Mouse (Mus musculus) c-Kit-positive CD71-positive TER-119-positive erythroid progenitor cells, embryonic 14.5 days (primary cell): ENCODE results near the gene Cercam.
"Not testable (repeated sequence)": the region's sequence is repeated elsewhere in the genome, so short reads cannot be mapped to it uniquely, and the experiment has no call there.

ENCODE experiments used
- DNase-seq: peaks from one replicate; pipeline ENCODE4 v3.0.0-alpha.2; 2013; ENCODE audit warnings: low spot score

Gene Cercam

DNA sequence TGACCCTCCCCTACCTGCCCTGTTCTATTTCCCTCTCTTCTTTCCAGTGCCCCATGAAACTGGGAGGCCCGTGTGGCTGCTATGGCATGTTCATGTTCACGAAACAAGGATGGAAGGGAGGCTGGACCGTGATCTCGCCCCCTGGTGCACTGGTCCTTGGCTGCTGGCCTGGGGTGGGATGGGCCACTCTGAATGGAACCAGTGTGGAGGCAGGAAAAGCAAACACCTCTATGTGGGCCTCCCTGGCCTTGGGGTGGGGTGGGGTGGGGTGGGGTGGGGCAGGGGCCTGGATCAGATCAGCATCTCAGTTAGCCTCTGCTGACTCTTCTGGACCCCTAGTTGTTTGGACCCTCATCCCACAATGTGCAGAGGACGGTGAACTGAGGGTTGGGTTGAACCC is 15.2 kb upstream of the Cercam start:
- no peak for DNase-seq

DNA sequence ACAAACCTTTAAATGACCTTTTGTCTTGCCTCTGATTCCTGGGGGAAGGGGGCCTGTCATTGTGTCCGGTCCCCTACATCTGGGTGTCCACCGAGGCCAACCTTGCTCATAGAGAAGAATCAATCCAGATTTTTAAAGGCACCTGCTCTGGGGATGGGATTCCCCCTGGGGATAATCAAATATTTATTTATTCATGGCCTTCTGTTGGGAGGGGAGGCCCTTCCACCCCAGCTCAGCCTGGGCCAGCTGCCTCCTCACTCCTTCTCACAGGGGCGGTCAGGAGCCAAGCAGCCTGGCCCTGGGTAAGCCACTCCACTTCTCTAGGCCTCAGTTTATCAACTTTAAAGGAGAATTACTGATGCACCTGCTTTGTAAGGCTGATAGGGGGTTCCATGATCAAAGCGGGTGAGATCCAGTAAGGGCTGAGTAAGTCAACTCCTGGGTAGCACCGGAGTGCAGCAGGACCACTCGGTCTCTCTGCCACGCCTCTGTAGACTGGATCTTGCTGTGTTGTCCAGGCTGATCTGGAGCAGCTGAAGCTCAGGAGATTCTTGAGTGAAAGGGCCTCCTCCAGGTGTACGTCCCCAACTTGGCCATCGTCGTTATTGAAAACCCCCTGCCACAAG is 13.3 kb upstream of the Cercam start:
- DNase-seq, result no peak

DNA sequence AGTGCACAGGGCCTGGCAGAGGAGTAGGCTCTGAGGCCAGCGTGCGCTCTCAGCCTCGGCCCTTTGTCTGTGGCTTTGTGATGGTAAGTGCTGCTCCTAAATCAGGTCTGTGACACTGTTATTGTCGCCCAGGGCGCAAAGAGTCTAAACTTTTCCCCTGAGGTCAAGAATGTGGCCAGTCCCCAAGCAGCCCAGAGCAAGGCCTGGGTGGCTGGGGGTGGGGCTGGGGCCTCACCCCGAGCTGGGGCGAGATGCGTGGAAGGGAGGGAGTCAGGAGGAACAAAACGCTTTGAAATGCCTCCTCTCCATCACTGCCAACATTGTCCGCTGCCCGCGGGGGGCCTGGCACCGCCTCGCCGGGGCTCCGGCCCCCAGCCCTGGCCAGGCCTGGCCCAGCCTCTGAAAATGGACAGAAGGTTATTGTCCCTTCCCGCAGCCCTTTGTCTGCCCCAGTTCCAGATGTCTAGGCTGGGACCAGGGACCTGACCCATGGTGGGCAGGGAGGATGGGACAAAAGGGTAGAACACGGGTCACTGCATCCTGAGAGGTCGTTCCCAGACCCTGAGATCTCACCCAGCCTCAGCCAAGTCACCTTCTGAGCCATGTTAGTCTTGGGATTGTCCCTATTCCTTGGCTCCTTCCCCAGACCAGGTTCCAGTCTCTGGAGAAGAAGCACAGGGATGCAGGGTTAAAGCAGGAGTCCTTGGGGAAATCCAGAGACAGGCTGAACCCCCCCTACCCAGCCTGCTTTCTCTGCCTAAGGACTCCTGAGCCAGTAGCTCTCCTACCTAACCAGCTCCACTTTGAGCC is 12.3 kb upstream of the Cercam start:
- no peak for DNase-seq

DNA sequence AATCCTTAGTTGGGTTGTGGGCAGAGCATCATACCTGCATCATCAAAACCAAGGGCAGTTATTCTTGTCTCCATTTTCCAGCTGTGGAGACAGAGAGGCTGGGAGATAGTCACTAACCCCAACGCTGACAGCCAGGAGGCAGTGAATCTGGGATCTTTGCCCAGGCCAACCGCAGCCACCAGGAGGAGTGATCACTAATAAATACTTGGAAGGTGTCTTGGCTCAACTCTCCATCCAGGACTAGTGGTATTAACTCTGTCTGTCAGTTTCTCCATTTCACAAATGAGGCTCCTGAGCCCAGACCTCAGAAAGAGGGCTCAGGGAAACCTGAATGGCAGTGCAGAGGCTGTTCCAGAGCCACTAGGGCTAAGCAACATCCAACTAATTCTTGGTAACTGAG is 11.6 kb upstream of the Cercam start:
- no peak for DNase-seq

DNA sequence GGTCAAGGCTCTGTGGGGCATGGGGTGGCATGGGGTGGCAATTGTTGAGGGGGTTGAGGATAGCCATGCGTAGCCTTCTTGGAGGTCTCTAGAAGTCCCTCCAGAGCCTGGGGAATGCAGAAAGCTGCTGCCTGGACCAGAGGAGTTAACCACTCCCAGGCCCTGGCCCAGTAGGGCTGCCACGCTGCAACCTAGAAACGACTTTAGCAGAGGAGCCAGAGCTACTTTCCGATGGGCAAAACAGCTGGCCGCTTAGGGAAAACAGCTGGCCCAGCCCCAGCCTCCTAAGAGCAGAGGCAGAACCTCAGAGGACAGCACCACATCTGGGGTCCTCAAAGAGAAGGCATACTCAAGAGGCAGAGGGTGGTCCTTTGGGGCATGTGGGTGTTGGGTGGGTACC is 11.0 kb upstream of the Cercam start:
- no peak for DNase-seq

- peak; percentile 21 for DNase-seq
Observed at GRCm38 (mm10) chr2:29858748-29859473, 10.1 kb upstream of the Cercam start.

GRCm38 (mm10) chr2:29865125-29865524 is 3.8 kb upstream of the Cercam start:
- DNase-seq, result no peak

DNA sequence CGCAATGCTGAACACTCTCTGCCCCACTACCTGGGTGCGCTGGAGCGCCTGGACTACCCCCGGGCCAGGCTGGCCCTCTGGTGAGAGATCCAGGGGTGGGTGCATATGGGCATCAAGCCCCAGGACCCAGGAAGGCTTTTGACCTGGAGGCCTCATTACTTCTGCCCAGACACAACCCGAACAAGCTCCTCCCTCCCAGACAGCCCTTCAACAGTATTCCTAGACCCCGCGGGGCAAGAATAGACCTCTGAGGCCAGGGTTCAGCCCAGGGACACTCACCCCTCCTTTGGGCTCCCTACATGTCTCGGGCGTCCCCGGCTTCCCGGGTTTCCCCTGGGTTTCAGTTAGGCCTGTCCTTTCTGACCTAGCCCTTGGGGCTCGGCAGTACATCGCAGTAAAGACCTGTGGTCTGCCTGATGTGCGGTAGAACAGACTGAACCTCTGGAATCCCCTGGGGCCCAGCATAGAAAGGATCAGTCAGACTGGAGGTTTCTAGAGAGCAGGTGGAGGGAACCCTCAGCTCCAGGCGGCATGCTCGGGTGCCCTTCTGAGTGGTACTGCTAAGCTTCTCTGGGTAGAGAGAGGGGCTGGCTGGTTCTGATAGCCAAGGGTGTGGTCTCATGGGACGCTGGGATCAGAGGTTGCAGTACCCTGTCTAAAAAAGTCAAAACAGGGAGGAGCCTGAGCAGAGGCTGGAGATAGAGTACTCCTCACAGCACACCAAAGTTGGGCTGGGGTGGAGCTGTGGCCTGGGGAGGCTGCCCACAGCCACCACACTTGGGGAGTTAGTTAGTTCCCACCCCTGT is 885 bp downstream of the Cercam start:
- DNase-seq, result peak; percentile 88

GRCm38 (mm10) chr2:29872581-29873295 is 3.8 kb downstream of the Cercam start:
- no peak for DNase-seq

DNA sequence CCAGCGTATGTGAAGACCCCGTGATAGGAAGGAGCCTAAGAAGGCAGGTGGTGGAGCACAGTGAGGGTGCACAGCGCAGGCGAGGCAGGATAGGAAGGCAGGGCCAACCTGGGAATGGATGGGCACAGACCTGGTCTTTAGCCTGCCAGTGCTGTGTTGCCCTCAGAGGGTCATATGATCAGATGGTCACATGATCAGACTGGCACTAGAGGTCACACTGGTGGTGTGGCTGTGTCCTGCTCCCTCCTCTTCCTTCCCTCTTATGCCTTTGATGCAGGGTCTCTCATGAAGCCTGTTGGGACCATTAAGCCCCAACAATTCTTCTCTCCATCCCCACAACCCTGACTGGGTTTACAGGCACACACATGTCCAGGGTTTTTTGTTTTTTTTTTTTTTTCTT is 4.8 kb downstream of the Cercam start:
- no peak for DNase-seq

DNA sequence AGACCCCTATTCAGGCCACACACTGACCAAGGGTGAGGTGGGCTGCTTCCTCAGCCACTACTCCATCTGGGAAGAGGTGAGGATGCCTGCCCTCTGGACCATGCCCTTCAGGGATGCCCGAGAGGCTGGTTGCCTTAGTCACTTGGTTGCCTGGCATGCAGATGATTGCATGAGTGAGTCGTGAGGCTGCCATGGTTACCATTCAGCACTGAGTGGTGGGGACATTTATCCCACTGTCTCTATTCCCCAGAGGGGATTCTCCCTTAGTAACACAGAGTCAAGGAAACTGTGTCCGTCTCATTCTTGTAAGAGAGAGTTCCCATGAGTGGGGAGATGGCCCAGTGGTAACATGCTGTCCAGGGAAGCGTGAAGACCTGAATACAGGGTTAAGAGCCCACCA is 9.1 kb downstream of the Cercam start:
- no peak for DNase-seq

DNA sequence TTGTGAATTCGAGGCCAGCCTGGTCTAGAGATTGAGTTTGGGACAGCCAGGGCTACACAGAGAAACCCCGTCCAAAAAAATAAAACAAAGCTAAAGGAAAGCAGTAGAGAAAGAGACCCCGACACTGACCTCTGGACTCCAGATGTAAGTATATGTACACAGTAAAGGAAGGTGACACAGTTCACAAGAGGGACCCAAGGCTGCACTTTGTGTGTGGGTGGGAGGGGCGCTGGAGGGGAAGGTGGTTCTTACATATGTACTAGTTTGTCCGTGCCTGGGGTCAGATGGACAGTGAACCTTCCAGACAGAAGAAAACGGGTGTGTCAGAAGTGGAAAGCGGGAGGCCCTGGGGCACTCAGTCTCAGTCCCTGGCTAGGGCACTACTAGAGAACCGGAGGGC is 10.2 kb downstream of the Cercam start:
- no peak for DNase-seq

GRCm38 (mm10) chr2:29879964-29880830 is 11.2 kb downstream of the Cercam start:
- no peak for DNase-seq

DNA sequence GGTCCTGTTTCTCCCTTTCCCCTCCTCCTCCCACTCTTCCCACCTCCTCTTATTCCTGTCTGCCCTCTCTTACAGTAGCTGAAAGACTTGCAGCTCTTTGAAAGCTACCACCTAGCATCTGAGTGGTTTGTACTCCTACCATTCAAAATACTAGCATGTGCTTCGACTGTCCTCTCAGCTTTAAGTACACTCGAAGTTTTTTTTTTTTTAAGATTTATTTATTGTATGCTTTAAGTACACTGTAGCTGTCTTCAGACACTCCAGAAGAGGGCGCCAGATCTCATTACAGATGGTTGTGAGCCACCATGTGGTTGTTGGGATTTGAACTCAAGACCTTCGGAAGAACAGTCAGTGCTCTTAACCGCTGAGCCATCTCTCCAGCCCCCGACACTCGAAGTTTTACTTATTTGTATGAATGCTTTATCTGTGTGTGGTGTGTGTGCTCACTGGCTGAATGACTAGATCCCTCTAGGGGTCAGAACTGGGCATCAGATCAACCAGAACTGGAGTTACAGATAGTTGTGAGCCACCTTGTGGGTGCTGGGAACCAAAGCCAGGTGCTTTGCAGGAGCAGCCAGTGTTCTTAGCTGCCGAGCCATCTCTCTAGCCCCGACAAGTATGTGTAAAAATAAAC is 17.8 kb downstream of the Cercam start:
- not testable (repeated sequence) for DNase-seq

DNA sequence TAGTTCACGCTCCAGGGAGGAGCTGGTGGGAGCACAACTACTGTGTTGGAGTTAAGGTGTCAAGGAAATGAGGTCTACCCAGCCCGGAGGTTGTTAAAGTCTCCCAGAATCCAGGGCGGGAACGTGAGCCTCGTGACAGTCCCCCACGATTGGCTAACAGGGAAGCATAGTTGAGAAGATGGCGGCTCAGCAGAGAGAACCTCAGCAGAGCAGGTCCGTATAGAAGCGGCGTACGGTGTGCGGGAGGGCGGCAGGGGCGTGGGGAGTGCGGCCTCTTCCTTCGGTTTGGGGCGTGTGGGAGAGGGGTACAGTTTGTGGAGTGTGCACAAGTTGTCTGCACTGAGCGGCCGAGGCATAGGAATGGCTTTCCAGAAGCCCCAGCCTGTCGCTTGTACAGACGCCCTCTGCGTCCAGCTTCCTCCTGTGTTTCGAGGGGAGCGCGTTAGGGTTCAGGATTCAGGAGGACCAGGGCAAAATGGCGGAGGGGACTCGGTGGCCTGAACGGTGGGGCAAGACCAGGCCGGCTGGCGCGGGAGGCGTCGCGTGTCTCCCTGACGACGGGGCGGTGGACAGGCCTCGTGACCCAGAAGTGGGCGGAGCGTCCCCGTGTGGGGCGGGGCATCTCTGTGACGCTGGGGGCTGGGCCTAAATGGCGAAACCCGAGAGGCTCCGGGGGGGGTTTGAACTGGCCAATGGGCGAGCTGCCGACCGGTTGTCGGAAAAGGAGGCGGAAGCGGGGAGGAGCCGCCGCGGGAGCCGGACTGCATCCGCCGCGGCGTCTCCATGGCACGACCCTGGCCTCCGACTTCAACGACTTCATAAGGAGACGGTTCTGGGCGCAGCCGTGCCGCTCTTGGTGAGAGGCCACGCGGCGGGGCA is 20.3 kb downstream of the Cercam start, which contains the start of gene Odf2:
TSS of gene Odf2 (plus strand) at position 156 of the 879 bp plus-strand sequence.
- DNase-seq, result peak; percentile 99

DNA sequence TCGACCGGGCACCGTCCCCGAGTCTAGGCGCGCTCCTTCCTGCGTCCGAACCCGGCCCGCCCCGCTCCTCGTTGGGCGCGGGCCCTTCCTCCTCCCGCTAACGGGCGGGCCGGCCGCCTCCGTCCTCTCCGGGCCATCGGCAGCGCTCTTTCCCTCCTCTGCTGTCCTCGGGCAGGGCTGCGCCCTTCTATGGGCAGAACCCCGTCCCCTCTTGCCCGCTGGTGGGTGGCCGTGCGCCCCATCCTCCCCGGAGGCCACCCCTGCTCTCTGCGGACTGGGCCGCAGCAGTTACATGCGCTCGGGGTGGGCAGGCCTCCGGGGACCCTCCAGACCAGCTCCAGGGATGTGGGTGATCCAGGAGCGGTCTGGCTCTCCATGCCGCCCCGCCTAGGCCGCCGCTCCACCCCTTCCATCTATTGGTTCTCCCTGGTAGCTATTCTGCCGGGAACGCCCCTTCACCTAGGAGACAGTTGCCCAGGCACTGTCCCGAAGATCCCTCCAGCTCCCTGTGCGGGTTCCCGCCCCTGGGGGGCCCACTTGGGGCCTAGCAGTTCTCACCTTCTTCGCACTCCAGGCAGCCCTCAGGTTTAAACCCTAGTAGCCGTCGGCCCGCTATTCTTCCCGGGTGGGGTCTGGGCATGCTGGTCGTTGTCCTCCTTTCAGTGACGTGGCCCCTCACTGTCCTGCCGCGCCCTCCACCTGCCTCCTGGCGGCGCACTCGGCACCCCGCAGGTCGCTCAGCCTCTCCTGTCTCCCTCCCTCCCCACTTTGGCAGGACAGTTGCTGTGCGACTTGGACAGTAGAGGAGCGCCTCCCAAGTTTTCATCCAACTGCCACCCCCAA is 21.2 kb downstream of the Cercam start:
- DNase-seq, result peak; percentile 92

DNA sequence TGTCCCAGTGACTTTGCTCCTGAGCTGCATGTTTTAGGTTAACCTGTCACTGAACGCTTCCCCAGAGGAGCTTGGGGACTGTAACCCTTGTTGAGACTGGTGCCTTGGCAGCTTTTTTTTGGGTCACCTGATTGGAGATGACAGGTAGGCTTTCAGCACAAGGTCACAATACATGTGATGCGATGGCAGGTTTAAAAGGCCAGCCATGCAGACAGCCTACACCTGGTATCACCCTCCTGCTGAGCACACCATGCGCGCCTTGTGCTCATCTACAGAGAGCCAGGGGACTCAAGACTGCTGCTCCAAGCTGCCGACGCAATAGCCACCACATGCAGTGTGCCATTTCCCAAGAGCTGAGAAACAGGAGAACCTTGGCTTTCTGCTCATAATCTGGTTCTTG is 22.8 kb downstream of the Cercam start:
- no peak for DNase-seq

DNA sequence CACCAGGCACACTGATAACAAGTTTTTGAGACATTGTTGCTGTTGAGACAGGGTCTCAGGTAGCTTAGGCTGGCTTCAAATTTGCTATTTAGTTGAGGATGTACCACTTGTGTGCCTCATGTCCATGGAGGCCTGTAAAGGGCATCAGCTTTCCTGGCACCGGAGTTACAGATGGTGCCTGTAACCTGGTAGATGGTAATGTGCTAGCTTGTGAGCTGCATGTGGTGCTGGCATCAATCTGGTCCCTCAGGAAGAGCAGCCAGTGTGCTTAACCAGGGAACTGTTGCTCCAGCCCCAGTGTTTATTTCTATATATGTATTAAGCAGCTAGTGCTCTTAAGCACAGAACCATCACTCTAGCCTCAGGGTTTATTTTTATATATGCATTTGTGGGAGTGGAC is 27.1 kb downstream of the Cercam start:
- DNase-seq, result no peak
